Mouse (Mus musculus) adrenal gland, postnatal 36 days (tissue): ENCODE results near the gene Cyb561. TPM values are rescaled to one million over a fixed set of nuclear protein-coding genes. Genes with fewer than 3 reads are reported as not detected.
A peak's percentile ranks its signal among the peaks of the same experiment; 100 is the strongest.

Experiments used
- DNase-seq, 2 experiments: peaks; one replicate each; pipeline ENCODE4 v3.0.0; 2021; ENCODE audit warnings: mixed read lengths in 1 of 2
- total RNA-seq, 2 experiments: library from RNA; stranded (reverse); gene quantifications; 2 replicates each; pipeline ENCODE4 v1.2.3; 2021

Cyb561 gene
- total RNA-seq, 2 experiments from 2014 or later = 134 to 165 TPM

DNA sequence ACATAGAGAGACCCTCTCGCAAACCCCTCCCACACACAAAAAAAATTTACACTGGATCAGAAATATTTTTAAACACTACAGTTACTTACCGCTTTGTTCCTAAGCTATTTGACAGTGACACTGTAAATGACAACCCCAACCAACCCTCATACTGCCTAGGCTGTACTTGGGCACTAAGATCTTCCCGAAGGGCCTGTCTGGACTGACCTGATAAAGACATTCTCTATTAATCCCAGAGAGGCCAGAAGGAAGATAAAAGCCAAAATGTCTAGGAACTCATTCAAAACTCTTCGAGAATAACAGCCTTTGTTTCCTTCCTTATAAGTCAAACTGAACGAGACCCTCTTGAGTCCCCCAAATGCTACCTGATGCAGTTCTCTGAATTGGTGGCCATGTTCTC lies 31.9 kb downstream of the Cyb561 start:
- DNase-seq = no peak

- no peak for DNase-seq
Observed at GRCm38 (mm10) chr11:105920836-105921235, 32.3 kb downstream of the Cyb561 start.

GRCm38 (mm10) chr11:105920098-105920785 lies 32.9 kb downstream of the Cyb561 start:
- no peak for DNase-seq

- DNase-seq = no peak
Observed at GRCm38 (mm10) chr11:105913580-105913979, 39.6 kb downstream of the Cyb561 start.

DNA sequence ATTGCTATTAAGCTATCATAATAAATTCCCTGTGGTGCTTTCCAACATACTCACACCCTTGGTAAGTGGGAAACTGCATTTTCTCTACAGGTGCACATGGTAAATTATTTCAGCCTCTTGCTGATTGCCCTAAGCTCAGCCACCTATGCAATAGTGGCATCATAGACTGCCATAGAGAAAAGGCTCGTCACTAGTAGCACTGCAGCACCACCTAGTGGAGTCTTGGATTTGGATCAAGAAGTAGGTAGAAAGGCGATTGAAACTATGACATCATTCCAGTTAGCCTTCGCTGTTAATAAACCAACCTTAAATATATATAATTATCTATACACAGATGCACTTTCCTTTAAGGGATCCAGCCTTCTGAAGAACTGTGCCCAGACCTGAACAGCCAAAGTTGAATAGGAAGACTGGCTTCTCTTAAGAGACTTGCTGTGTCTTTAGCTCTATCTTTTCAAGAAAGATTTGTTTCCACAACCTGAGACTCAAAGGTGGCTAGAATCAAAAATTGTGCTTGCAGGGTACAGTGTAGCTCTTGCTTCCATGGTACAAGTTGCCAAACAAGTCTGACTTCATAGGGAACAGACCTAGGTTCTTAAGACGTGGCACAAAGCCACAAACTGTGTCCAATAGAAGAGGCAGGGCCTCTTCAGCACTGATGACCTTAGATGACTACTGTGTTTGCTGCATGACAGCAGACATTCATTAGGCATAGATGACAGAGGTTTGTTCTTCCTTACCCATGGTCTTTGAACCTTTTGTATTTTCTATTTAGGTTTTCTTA lies 41.4 kb downstream of the Cyb561 start:
- DNase-seq = peak; percentile 75 to 83

GRCm38 (mm10) chr11:105911149-105911548 lies 42.0 kb downstream of the Cyb561 start:
- DNase-seq = no peak

DNA sequence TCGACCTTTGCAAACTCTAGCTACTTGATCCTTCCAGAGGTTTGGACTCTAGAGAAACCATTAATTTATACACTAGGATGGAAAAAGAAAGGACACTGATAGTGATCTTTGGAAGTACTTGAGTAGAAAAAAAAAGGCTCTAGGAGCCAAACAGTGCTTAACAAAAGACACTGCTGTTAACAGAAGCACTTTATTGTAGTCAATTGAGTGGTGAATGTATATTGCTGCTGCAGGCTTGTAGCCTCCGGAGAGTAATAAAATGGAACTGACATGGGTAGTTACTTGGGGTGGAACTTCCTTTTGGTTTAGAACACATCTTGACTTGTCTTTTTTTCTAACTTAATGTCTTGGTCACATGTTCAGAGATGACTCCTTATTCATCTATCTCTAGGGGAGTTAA lies 43.5 kb downstream of the Cyb561 start:
- DNase-seq = no peak

DNA sequence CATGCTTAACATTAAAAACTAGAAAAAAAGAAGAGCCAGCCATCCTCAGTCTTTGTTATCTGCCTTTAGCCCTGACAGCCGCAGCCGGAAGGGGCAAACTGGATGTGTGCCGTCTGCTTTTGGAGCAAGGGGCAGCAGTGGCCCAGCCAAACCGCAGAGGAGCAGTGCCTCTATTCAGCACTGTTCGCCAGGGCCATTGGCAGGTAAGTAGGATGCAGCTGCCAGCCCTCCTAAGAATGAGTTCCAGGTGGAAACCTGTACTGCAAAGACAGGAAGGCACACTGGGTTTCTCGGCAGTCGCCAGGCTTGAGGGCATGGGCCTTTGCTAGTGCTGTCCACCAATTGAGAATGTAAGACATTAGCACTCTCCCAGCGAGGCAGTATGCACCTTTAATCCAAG lies 44.2 kb downstream of the Cyb561 start:
- DNase-seq = no peak

DNA sequence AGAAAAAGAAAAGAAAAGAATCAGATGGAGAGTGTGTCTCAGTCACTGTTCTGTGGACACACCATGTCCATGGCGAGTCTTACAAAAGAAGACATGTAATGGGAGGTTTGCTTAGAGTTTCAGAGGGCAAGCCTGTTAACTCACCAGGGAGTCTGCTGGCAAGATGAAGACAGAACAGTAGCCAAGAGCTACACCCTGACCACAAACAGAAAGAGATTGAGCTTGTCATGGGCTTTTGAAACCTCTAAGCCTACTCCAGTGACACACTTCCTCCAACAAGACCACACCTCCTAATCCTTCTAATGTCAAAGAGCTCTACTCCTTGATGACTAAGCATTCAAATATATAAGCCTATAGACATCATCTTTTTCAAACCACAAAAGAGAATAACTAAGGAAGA lies 45.8 kb downstream of the Cyb561 start:
- no peak for DNase-seq

DNA sequence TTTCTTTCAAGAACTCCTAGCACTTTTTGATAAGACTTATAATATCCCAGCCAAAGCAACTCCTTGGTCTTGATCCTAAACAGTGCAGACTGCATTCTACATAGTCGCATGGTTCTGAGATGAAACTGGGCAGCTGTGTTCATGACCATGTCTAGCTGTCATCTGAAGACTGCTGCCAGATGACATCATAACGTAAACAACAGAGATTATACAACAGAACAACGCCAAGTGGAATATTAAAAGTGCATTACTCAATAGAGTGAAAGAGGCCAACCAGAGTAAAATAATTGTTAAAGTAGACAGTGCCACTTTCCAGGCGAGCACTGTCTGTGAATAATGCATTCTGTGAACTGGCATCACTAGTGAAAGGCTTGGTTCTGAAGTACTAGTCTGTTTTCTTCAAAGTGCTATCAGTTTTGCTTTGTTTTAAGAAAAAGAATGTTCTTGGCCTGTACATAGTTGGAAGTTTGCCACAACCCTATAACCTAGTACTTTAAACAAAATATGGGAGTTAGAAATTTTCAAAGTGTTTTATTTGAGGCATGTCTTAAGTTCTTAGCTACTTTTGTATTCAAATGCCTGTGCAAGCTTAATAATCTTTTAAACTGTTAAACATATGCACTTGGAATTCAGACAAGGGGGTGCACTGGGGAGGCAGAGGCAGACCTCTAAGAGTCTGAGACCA lies 47.5 kb downstream of the Cyb561 start:
- no peak for DNase-seq

- DNase-seq = no peak
Observed at GRCm38 (mm10) chr11:105902956-105903355, 50.2 kb downstream of the Cyb561 start.

- DNase-seq = no peak
Observed at GRCm38 (mm10) chr11:105901501-105901900, 51.6 kb downstream of the Cyb561 start.

- no peak for DNase-seq
Observed at GRCm38 (mm10) chr11:105899151-105899550, 54.0 kb downstream of the Cyb561 start.

DNA sequence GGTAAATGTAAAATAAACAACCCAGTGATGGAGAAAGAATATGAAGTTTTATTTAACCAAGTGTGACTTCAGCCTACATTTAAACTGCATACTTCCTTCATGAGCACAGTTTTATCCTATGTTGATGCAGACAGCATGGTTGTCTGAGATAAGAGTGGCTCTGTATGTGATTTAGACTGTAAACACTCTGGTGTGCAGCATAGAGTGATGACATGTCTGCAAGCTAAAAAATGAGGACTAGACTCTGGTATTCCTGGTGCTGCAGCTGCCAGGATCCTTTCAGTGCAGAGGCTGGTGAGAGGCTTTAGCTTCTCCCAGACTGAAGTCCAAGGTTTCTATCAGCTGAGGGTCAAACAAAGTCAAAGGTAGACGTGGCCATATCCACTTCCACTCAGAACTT lies 65.9 kb downstream of the Cyb561 start:
- no peak for DNase-seq

- DNase-seq = no peak
Observed at GRCm38 (mm10) chr11:105885558-105885957, 67.6 kb downstream of the Cyb561 start.

Other genes starting within 250 kb of the Cyb561 start
- gene Ace, start 14.6 kb upstream of the Cyb561 start, total RNA-seq = 10 to 100 TPM in 1 of 2 experiments, 1 to 10 TPM in 1; 8.0 to 15.5 TPM
- gene Ace3, start 41.3 kb upstream of the Cyb561 start, total RNA-seq = not detected
- gene Kcnh6, start 54.8 kb upstream of the Cyb561 start, total RNA-seq = under 1 TPM in 1 of 2 experiments, not detected in 1; 0.13 TPM
- gene Dcaf7, start 83.5 kb upstream of the Cyb561 start, total RNA-seq = 10 to 100 TPM; 53.7 to 58.7 TPM
- 10 to 100 TPM; 27.2 to 36.0 TPM for gene Taco1, start 112.7 kb upstream of the Cyb561 start, total RNA-seq
- gene Map3k3, start 131.3 kb upstream of the Cyb561 start, total RNA-seq = 10 to 100 TPM; 40.5 to 40.8 TPM
- not detected for gene Gm10840, start 207.5 kb upstream of the Cyb561 start, total RNA-seq
- gene Limd2, start 207.5 kb upstream of the Cyb561 start, total RNA-seq = 10 to 100 TPM; 11.8 to 15.0 TPM
- 10 to 100 TPM; 13.1 to 15.4 TPM for gene Strada, start 248.8 kb upstream of the Cyb561 start, total RNA-seq